Mouse (Mus musculus) midbrain, embryonic 10.5 days (tissue): ENCODE results near the gene Dgkg. TPM values are rescaled to one million over a fixed set of nuclear protein-coding genes. Genes with fewer than 3 reads are reported as not detected.

Source experiments
- DNase-seq: peaks from one replicate; pipeline ENCODE4 v3.0.0-alpha.2; 2017; ENCODE audit warnings: low spot score
- H3K27ac ChIP-seq: fragments of 300-500 bp; sonication (generic); replicated peaks from 2 replicates; pipeline ENCODE4 v1.5.1; 2016; ENCODE audit warnings: mild to moderate bottlenecking
- H3K27me3 ChIP-seq: fragments of 300-500 bp; sonication (generic); 2 replicates; pipeline ENCODE4 v1.6.1; 2016; ENCODE audit warnings: low read depth, mild to moderate bottlenecking; ENCODE audit not compliant: poor library complexity, severe bottlenecking
- H3K36me3 ChIP-seq: fragments of 300-500 bp; sonication (generic); 2 replicates; pipeline ENCODE4 v1.6.1; 2016; ENCODE audit warnings: mild to moderate bottlenecking, moderate library complexity
- H3K4me1 ChIP-seq: fragments of 300-500 bp; sonication (generic); 2 replicates; pipeline ENCODE4 v1.6.1; 2016
- H3K4me3 ChIP-seq: fragments of 300-500 bp; sonication (generic); 2 replicates; pipeline ENCODE4 v1.5.1; 2016; ENCODE audit warnings: mild to moderate bottlenecking, moderate library complexity
- H3K9me3 ChIP-seq: fragments of 300-500 bp; sonication (generic); replicated peaks from 2 replicates; pipeline ENCODE4 v1.6.1; 2016; ENCODE audit warnings: mild to moderate bottlenecking
- WGBS: fragments of 180-500 bp; shearing (Covaris S2); methylation state at CpG from one replicate; pipeline ENCODE4 v1.1.7; 2016; 5-methylcytosine and 5-hydroxymethylcytosine counted together
- polyA plus RNA-seq: library from polyadenylated mRNA; unstranded; fragments of >200 nt; fragmentation: Nextera tagmentation; extraction: Ambion mirVana; gene quantifications from 2 replicates; pipeline ENCODE4 v1.2.1, GENCODE M21; 2016

Gene Dgkg
- polyA plus RNA-seq, 1 experiment from 2014 or later: 0.07 TPM

DNA sequence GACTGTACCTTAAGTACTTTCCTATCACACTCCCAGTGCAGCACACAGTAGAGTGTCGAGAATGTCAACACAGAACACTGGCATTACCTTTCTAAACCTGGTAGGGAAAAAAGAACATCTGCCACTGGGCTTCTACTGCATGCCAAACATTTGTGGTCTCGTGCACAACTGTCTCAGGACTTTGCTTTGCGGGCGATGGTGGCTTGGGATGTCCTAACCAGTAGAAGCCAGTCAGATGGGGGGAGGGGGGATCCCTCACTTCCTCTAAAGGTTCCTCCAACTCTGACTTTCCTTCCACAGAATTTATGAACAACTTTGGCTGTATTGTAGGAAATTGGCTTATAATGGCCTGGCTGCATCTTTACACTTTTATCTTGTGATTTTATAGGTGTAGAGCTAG lies 7.0 kb upstream of the Dgkg start:
- 85% methylated on average over 4 of the region's 4 CpGs for WGBS

DNA sequence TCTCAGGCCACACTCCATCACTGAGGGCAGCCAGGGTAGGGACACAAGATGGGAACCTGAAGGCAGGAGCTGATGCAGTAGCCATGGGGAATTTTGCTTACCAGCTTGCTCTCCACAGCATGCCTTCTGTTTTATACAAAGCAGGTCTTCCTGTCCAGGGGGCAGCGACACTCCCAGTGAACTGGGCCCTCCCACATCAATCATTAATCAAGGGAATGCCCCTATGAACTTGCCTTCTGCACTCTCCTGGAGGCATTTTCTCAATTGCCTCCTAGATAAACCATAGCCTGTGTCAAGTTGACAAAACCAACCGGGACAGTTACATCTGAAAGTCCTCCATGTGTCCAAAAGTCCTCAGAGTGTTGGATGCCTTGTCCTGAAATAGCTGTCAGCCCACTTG lies 6.1 kb upstream of the Dgkg start:
- DNase-seq: no peak
- Histone ChIP-seq H3K27ac (no peak overlapping the region), H3K9me3 (no peaks in the 10 kb centered on the region), H3K36me3 (no peaks in the 10 kb centered on the region), H3K27me3 (peaks cover 15% of the 10 kb centered on the region), H3K4me1 (peaks cover 9% of the 10 kb centered on the region; the same call in 1 of the 2 replicates), H3K4me3 (no peak overlapping the region)
- WGBS: 71% methylated on average over 2 of the region's 2 CpGs

More for the DNA sequence above, 7.0 kb upstream of the Dgkg start:
- Histone ChIP-seq H3K36me3 (no peaks in the 10 kb centered on the region), H3K27me3 (peaks cover 6% of the 10 kb centered on the region), H3K9me3 (no peaks in the 10 kb centered on the region), H3K4me1 (peaks cover 9% of the 10 kb centered on the region; the same call in 1 of the 2 replicates), H3K4me3 (no peak overlapping the region), H3K27ac (no peak overlapping the region)
- DNase-seq: no peak

DNA sequence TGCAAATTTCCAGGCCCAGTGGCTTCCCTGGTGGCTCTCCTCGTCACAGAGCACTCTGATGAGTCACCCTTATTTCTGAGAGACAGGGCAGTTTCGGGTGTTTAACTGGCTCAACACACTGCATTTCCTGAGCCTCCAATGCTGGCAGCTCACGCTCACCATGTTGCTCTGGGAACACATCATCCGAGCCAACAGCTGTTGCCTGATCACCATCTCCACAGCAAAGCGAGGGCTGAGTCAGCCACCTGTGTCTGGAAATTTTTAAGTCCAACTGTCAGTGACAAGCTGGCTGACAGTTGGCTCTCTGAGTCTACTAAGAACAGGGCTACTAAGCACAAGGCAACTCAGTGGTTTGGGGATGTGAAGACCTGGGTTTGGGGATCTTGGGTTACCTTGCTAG lies 4.1 kb upstream of the Dgkg start:
- 74% methylated on average over 5 of the region's 5 CpGs for WGBS
- no peak for DNase-seq
- no peaks in the 10 kb centered on the region for H3K36me3 ChIP-seq
- H3K9me3 ChIP-seq: no peaks in the 10 kb centered on the region
- peaks cover 23% of the 10 kb centered on the region for H3K4me1 ChIP-seq
- peaks cover 36% of the 10 kb centered on the region for H3K27me3 ChIP-seq
- no peak overlapping the region for H3K4me3 ChIP-seq
- no peak overlapping the region for H3K27ac ChIP-seq

DNA sequence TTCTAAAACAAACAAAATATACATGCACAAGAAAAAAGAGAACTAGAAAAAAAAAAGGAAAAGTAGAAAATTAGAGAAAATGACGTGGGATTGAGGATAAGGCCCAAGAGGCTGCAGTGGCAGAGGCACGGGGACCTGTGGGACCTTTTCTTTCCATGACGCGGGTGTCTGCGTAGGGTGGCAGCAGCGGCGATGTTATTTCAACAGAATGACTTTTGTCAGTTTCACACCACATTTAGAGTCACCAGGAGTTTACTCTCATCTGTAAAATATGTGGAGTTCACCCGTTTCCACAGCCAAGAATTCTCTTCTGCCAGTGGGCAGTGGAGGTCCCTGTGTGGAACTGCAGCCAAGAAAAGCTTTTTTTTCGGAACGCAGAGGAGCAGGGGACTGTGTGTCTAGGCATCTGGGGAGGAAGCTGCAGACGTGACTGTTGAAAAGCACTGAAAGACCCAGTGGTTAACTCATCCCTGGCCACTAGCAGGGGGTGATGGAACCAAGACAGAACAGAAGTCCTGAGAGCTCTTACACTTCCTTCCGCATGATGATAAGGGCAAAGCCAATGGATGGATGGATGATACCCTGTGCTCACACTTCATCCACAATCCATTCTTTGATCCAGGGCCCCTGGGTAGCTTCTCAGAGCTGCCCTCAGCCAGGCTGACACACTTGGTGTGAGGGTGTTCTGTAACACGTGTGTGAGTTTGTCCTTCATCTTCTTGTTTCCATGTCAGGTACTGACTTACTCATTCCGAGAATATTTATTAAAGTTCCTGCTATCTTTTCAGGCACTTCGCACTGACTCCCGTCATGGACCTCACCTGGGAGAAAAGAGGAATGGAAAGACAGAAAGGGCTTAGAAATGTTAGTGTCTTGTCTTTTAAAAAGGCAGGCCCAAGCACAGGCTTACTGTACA lies 1.1 kb upstream of the Dgkg start:
- DNase-seq: no peak
- 77% methylated on average over 16 of the region's 16 CpGs for WGBS
- Histone ChIP-seq H3K27ac (no peak overlapping the region), H3K27me3 (peaks cover 53% of the 10 kb centered on the region), H3K9me3 (no peaks in the 10 kb centered on the region), H3K36me3 (no peaks in the 10 kb centered on the region), H3K4me3 (no peak overlapping the region), H3K4me1 (peaks cover 22% of the 10 kb centered on the region)

DNA sequence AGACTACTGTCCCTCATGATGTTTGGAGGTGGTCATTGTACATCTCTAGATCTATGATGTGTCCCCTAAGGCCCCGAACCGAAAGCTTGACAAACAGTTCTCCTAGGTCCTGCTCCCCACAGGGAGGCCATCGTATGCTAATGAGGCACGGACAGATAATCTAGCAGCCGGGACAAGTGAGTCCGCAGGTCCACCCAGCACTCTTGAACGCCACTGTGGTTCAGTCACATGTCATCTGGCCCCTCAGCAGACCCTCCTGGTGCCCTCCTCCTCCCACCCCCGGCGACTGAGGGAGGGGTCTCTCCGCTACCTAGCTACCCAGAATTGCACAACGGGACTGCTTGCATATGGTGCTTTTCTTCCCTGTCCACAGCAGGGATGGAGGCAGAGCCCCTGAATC lies 1.2 kb downstream of the Dgkg start:
- Histone ChIP-seq H3K9me3 (no peaks in the 10 kb centered on the region), H3K36me3 (no peaks in the 10 kb centered on the region), H3K4me3 (peak overlapping the region; percentile 67), H3K4me1 (peaks cover 20% of the 10 kb centered on the region), H3K27me3 (peaks cover 53% of the 10 kb centered on the region), H3K27ac (no peak overlapping the region)
- peak; percentile 15 for DNase-seq
- WGBS: 11% methylated on average over 11 of the region's 11 CpGs

DNA sequence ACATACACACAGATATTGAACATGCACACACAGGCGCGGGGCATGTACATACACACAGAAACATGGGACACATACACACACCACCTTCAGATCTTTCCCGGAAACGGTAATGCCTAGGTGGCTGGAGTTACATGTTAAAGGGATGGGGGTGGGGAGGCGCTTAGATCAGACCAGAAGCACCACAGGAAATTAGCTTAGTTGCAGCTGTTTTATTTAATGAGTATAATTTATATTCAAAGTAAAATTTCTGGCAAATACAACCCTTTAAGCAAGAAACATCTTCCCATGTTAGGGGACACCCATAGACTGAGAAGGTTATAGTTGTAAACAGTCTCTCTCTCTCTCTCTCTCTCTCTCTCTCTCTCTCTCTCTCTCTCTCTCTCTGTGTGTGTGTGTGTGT lies 1.8 kb downstream of the Dgkg start:
- 77% methylated on average over 5 of the region's 5 CpGs for WGBS

DNA sequence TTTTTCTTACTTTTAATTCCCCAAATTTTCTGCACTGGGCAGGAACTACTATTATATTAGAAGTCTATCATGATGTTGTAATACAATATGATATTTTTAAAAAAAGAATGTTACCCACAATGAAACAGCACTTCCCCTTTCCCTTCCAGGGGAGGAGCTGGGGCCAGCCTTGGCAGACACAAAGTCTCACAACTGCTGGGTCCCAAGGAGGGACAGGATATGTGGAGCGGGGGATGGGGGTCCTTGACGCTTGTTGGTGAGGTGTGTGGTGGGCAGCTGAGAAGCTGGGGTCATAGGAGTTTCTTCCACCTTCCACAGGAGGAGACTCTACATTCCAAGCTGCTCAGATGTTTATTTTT lies 2.6 kb downstream of the Dgkg start:
- no peaks in the 10 kb centered on the region for H3K36me3 ChIP-seq
- H3K27ac ChIP-seq: no peak overlapping the region
- H3K9me3 ChIP-seq: no peaks in the 10 kb centered on the region
- 58% methylated on average over 2 of the region's 2 CpGs for WGBS
- H3K27me3 ChIP-seq: peaks cover 51% of the 10 kb centered on the region
- no peak overlapping the region for H3K4me3 ChIP-seq
- H3K4me1 ChIP-seq: peaks cover 20% of the 10 kb centered on the region
- DNase-seq: no peak

More for the DNA sequence above, 1.8 kb downstream of the Dgkg start:
- Histone ChIP-seq H3K4me3 (no peak overlapping the region), H3K36me3 (no peaks in the 10 kb centered on the region), H3K4me1 (peaks cover 20% of the 10 kb centered on the region), H3K27ac (no peak overlapping the region), H3K9me3 (no peaks in the 10 kb centered on the region), H3K27me3 (peaks cover 53% of the 10 kb centered on the region)
- DNase-seq: no peak

DNA sequence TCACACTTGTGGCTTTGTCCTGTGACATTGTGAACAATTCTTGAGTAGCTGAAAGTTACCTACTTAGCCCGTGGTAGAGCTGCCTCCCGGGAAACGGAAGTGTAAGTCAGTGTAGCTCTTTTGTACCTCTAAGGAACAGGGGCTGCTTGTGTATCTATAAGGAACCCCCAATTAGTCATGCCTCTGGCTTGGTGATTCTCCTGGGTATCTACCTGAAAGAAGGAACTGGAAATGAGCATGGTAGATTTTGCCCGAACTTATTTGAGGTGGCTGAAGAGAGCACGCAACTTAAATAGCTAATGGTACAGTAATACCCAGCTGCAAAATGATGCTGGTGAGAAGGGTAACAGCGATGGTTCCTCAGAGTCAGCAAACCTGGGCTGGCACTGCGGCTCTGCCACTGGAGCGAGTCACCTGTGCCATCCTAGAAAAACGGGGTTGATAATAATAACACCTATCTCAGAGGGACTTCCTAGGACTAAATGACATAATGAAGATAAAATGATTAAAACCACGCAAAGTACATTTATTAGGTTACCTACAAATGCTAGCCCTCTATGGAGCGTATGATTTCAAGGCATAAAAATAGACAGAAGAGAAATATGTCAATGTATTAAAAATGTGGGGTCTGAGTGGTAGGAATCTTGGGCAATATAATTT lies 3.1 kb downstream of the Dgkg start:
- peaks cover 20% of the 10 kb centered on the region for H3K4me1 ChIP-seq
- no peaks in the 10 kb centered on the region for H3K36me3 ChIP-seq
- no peaks in the 10 kb centered on the region for H3K9me3 ChIP-seq
- no peak overlapping the region for H3K4me3 ChIP-seq
- WGBS: 90% methylated on average over 11 of the region's 11 CpGs
- H3K27ac ChIP-seq: no peak overlapping the region
- DNase-seq: no peak
- H3K27me3 ChIP-seq: peaks cover 46% of the 10 kb centered on the region

DNA sequence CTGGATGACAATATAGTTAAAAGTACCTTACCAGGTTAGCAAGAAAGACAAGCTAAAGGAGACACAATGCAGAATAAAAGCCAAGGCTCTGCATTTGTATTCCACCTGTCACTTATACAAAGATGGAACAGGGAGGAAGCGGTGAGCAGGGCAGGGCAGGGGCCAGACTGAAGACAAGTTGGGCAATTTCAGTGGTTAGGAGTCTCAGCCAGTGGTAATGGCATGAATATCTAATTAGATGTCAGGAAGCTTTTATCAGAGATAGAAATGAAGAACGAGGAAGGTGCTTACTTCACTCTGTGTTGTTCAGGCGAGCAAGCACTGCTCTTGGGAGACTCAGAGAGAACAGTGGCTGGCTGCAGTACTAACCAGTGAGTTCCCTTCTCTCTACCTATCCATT lies 5.8 kb downstream of the Dgkg start:
- peaks cover 8% of the 10 kb centered on the region for H3K4me1 ChIP-seq
- WGBS: 82% methylated on average over 3 of the region's 3 CpGs
- no peak overlapping the region for H3K4me3 ChIP-seq
- no peak for DNase-seq
- H3K9me3 ChIP-seq: no peaks in the 10 kb centered on the region
- no peaks in the 10 kb centered on the region for H3K36me3 ChIP-seq
- no peak overlapping the region for H3K27ac ChIP-seq
- peaks cover 19% of the 10 kb centered on the region for H3K27me3 ChIP-seq

DNA sequence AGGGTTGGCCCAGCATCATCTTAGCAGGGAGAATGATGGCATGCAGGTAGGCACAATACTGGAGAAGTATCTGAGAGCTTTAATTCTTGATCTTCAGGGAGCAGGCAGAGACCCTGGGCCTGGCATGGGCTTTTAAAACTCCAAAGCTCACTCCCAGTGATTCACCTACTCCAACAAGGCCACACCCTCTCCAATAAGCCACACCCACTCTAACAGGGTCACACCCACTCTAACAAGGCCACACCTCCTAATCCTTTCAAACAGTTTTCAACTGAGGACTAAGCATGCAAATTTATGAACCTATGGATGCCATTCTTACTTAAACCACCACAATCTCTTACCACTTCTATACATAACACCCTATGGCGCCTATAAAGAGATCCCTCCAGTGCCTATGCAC lies 11.8 kb downstream of the Dgkg start:
- Histone ChIP-seq H3K36me3 (no peaks in the 10 kb centered on the region), H3K4me3 (no peak overlapping the region), H3K27ac (no peak overlapping the region), H3K4me1 (peaks cover 7% of the 10 kb centered on the region; the same call in 1 of the 2 replicates), H3K27me3 (no peaks in the 10 kb centered on the region), H3K9me3 (no peaks in the 10 kb centered on the region)
- 94% methylated on average over 1 of the region's 1 CpGs for WGBS
- no peak for DNase-seq

DNA sequence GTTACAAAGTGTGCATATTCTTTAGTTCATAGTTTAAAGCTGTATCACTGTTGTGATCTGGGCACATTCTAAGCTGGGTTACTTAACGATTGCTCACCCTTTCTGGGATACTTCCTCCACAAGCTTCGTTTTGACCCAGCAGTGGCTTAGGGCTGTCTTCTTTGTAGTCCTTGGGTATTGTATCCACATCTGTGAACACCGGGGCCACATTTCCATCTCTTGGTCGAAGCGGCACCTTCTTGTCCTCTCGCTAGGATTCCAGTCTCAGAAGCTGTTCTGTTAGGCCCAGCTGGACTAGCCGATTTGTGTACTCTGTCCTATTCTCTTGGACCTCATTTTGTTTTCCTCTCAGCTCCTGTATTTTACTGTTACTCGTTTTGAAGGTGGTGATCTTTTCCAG lies 13.6 kb downstream of the Dgkg start:
- no peaks in the 10 kb centered on the region for H3K27me3 ChIP-seq
- no peaks in the 10 kb centered on the region for H3K36me3 ChIP-seq
- WGBS: 69% methylated on average over 8 of the region's 8 CpGs
- H3K4me3 ChIP-seq: no peak overlapping the region
- H3K27ac ChIP-seq: no peak overlapping the region
- H3K4me1 ChIP-seq: peaks cover 11% of the 10 kb centered on the region; the same call in 1 of the 2 replicates
- H3K9me3 ChIP-seq: no peaks in the 10 kb centered on the region
- no peak for DNase-seq

DNA sequence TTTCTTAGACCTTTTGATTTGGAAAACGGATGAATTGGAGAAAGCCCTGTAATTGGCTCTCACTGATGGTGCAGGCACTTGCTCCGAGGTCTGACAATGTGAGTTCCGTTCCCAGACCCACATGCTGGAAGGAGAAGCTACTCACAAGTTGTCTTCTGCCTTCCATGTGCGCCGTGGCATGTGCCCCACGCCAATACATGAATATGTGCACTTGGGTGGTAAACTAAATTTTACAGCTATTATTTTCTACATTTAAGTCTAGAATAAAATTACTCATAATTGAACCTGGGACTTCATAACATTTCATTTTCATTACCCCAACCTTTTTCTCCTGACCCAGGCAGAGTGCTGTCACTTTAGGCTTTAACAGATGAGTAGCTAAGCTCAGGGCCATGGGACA lies 14.1 kb downstream of the Dgkg start:
- Histone ChIP-seq H3K27me3 (no peaks in the 10 kb centered on the region), H3K4me3 (no peak overlapping the region), H3K27ac (no peak overlapping the region), H3K9me3 (no peaks in the 10 kb centered on the region), H3K36me3 (no peaks in the 10 kb centered on the region), H3K4me1 (peaks cover 11% of the 10 kb centered on the region; the same call in 1 of the 2 replicates)
- no peak for DNase-seq
- 88% methylated on average over 6 of the region's 6 CpGs for WGBS

DNA sequence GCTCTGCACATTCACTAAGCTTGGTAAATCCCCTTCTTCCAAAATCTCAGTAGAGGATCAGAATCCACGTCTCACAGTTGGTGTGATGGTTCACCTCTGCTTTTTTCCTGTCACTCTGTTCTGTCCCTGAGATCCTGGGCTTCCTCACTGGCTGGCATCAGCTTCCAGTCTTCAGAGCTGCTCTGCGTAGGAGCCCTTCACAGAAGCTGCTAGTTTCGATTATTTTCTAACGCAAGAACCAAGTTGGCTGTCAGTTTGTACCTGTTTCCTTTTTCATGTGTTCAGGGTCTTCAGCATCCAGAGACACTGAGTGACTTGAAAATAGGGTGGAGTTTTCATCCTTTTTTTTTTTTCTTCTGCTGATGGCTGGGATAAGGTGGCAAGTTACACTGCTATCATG lies 15.0 kb downstream of the Dgkg start:
- no peak overlapping the region for H3K4me3 ChIP-seq
- no peak for DNase-seq
- H3K27me3 ChIP-seq: no peaks in the 10 kb centered on the region
- H3K27ac ChIP-seq: no peak overlapping the region
- no peaks in the 10 kb centered on the region for H3K36me3 ChIP-seq
- 76% methylated on average over 4 of the region's 4 CpGs for WGBS
- H3K9me3 ChIP-seq: no peaks in the 10 kb centered on the region
- peaks cover 11% of the 10 kb centered on the region; the same call in 1 of the 2 replicates for H3K4me1 ChIP-seq
